Comparison of ENCODE assay signal across 22 mouse cellular contexts in the genomic region with DNA sequence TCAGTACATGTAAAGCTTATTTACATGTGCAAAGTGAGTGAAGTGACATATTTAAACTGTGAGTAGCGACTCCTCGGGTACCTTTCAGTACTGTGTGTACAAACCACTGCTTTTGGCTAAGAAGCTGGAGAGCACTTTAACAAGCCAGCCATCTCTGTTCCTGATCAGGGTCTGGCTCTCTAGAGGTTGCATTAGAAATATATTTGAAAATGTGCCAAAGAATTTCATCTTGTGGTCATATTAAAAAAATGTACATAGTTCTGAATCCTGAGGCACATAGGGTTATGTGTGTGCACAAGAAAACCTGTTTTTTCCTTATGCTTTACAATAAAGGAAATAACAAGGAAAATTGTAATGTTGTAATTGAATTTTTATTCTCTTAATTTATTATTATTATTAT.
"Had no signal": no experiment of that assay in that cellular context is flagged by ENCODE, and none has a peak within 500 bp of the region (broad histone marks: within the 10 kb centered on the region; RNA-seq: fewer than 3 reads in every experiment).

No protein-coding gene starts in this region.

- H3K27ac ChIP-seq: liver, embryonic 13.5 days; liver, embryonic 15.5 days; macrophage; midbrain, embryonic 10.5 days; midbrain, embryonic 12.5 days; neural tube, embryonic 13.5 days; neural tube, embryonic 15.5 days had no signal

- H3K9me3 ChIP-seq: liver, embryonic 13.5 days; liver, embryonic 15.5 days; midbrain, embryonic 12.5 days; neural tube, embryonic 15.5 days had no signal

- H3K4me1 ChIP-seq: liver, embryonic 13.5 days; midbrain, embryonic 10.5 days; midbrain, embryonic 12.5 days; neural tube, embryonic 13.5 days; neural tube, embryonic 15.5 days had no signal

- DNase-seq: liver, embryonic 13.5 days; liver, postnatal 0 days; lung, embryonic 14.5 days; lung, postnatal 10 days; lung, postnatal 36 days; midbrain, embryonic 14.5 days; retina, postnatal 1 day; right cerebral cortex, adult 18-20 months; right cerebral cortex, postnatal 25 days; right cerebral cortex, postnatal 4 days; spleen, adult 18-20 months; thymus, adult 18-20 months; thymus, postnatal 14 days had no signal

- H3K4me3 ChIP-seq: liver, embryonic 13.5 days; liver, embryonic 15.5 days; megakaryocyte, embryonic 14.5 days; midbrain, embryonic 10.5 days; midbrain, embryonic 12.5 days; myocyte; neural tube, embryonic 13.5 days; neural tube, embryonic 15.5 days had no signal

- H3K27me3 ChIP-seq: liver, embryonic 13.5 days; liver, embryonic 15.5 days; megakaryocyte, embryonic 14.5 days; midbrain, embryonic 12.5 days; neural tube, embryonic 13.5 days; neural tube, embryonic 15.5 days had no signal

- H3K9ac ChIP-seq: liver, embryonic 13.5 days; liver, embryonic 15.5 days; liver, postnatal 0 days; lung, embryonic 14.5 days; midbrain, embryonic 12.5 days; neural tube, embryonic 13.5 days; neural tube, embryonic 15.5 days had no signal

- ATAC-seq: liver, postnatal 0 days; midbrain, embryonic 16.5 days had no signal

- H3K4me2 ChIP-seq: liver, embryonic 13.5 days; liver, embryonic 15.5 days; lung, embryonic 14.5 days; midbrain, embryonic 12.5 days; neural tube, embryonic 13.5 days; neural tube, embryonic 15.5 days had no signal
